23 mouse cellular contexts compared by ENCODE assay signal in genomic region chr6:31211616-31212015, GRCm38 (mm10).
"Had no signal": no experiment of that assay in that cellular context is flagged by ENCODE, and none has a peak within 500 bp of the region (broad histone marks: within the 10 kb centered on the region; RNA-seq: fewer than 3 reads in every experiment).

No protein-coding gene starts in this region.

- H3K36me3 ChIP-seq: kidney, embryonic 15.5 days; liver, embryonic 15.5 days; lung, embryonic 15.5 days; midbrain, embryonic 10.5 days; midbrain, embryonic 13.5 days; neural tube, embryonic 13.5 days; stomach, embryonic 15.5 days had no signal

- H3K9ac ChIP-seq: kidney, embryonic 15.5 days; liver, embryonic 15.5 days; lung, embryonic 15.5 days; midbrain, embryonic 13.5 days; neural tube, embryonic 13.5 days; stomach, embryonic 15.5 days had no signal

- H3K27ac ChIP-seq: kidney, embryonic 15.5 days; liver, embryonic 15.5 days; lung, embryonic 15.5 days; midbrain, embryonic 10.5 days; midbrain, embryonic 13.5 days; neural tube, embryonic 13.5 days; stomach, embryonic 15.5 days had no signal

- H3K4me3 ChIP-seq: kidney, embryonic 15.5 days; liver, embryonic 15.5 days; lung, embryonic 15.5 days; midbrain, embryonic 10.5 days; midbrain, embryonic 13.5 days; myocyte; neural tube, embryonic 13.5 days; stomach, embryonic 15.5 days had no signal

- H3K27me3 ChIP-seq: megakaryocyte, embryonic 14.5 days had no signal

- H3K4me1 ChIP-seq: midbrain, embryonic 13.5 days had no signal

- DNase-seq: kidney, adult 8-10 months; kidney, postnatal 10 days; kidney, postnatal 36 days; layer of hippocampus, postnatal 36 days; lung, adult 18-20 months; lung, postnatal 10 days; lung, postnatal 36 days; retina, postnatal 1 day; right cerebral cortex, postnatal 25 days; spleen, adult 18-20 months; thymus, adult 18-20 months; thymus, postnatal 36 days had no signal

- H3K9me3 ChIP-seq: kidney, embryonic 15.5 days; liver, embryonic 15.5 days; lung, embryonic 15.5 days; megakaryocyte, embryonic 14.5 days; midbrain, embryonic 10.5 days; midbrain, embryonic 13.5 days; neural tube, embryonic 13.5 days; stomach, embryonic 15.5 days had no signal

- H3K4me2 ChIP-seq: kidney, embryonic 15.5 days; liver, embryonic 11.5 days; liver, embryonic 15.5 days; lung, embryonic 15.5 days; midbrain, embryonic 13.5 days; neural tube, embryonic 13.5 days; stomach, embryonic 15.5 days had no signal

- ATAC-seq: midbrain, embryonic 13.5 days; midbrain, embryonic 16.5 days had no signal
